Mouse (Mus musculus) urinary bladder, postnatal 14 days (tissue): Measurements from ENCODE around the gene Tnni3k.
A peak's percentile ranks its signal among the peaks of the same experiment; 100 is the strongest.

Experiments used
- DNase-seq: peaks from one replicate; pipeline ENCODE4 v3.0.0; 2021; ENCODE audit warnings: low spot score

The Tnni3k gene

DNA sequence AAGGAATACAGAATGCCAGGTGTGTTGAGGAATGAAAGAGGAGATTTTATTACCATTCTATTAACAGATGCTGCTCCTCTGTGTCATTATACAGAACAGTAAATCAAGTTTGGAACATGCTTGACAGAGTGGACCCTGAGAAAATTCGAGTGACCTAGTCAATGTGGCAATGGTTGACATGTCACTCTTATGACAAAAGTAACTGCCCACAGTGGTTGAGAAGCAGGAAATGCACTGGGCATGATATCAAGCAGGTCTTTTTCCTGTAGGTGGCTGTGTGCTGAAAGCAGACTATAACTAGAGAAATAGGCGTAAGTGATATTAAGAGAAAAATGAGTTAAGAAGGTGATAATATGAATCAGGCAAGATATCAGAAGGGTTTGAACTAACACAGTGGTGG, 105.7 kb downstream of the Tnni3k start:
- no peak for DNase-seq

DNA sequence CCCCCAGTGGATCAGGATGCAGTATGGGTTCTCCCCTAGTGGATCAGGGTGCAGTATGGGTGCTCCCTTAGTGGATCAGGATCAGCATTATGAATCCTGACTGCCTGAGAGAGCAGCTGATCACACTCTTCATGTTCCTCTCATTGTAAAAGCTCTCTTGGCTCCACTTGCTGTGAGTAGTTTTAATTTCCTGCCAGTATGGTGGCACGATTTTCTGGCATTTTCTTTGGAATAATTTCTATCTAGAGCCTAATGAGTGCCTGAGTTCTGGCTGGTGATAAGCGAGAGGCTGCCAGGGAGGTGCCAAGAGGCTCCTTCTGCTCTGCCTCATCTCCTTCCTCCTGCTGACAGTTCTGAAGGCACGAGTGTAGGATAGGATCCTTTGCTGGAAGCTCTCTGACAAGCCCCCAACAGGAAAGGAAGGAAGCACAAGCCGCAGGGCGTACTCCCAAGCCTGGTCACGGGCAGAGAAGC, 109.5 kb downstream of the Tnni3k start:
- no peak for DNase-seq

DNA sequence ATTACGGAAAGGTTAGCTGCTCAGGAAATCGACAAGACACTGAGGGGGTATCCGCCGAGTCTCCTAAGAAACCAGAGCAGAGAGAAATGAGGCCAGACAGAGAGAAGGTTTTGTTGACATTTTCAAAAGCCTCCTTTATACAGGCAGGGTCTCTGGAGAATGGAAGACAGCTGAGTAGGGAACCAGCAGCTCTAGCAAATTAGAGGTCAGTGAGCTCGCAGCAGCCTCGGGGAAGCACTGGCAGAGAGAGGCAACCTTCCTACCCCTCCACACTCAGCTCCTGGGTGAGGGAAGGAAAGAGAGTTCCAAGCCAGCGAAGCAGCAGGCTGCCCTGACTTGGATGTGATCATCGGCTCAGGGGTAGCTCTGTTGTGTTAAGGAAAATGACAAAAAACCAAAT, 127.5 kb downstream of the Tnni3k start:
- no peak for DNase-seq

DNA sequence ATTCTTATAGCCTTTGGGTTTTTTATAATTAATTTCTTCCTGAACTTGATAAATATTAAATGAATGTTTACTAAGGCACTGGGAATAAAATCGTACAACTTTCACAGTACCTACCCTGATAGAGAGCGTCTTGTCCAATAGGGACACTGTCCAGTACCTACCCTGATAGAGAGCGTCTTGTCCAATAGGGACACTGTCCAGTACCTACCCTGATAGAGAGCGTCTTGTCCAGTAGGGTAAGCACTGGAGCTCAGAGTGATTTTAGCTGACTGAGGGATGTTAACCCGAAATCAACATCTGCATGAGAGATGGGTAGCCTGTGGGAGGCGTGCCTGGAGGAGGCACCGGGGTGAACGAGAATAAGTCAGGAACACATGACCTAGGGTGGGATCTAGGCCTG, 130.3 kb downstream of the Tnni3k start:
- DNase-seq = no peak

DNA sequence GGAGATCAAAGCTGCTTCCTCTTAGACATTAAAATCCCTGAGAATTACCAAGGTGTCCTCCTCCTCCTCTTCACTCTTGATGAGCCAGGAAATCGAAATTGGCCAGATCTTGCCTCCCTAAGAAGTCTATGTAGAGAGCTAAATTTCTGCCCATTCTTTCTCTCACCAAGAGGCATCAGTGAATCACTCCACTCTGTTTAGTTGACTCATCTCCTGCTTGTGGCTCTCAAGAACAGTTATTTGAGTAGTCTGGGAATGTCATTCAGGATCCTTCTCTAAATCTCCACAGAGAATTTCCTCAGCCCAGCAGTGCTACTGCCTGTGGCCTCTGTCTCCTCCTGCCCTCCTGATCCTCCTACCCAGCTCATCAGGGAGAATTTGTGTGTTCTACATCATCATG, 139.6 kb downstream of the Tnni3k start:
- no peak for DNase-seq

DNA sequence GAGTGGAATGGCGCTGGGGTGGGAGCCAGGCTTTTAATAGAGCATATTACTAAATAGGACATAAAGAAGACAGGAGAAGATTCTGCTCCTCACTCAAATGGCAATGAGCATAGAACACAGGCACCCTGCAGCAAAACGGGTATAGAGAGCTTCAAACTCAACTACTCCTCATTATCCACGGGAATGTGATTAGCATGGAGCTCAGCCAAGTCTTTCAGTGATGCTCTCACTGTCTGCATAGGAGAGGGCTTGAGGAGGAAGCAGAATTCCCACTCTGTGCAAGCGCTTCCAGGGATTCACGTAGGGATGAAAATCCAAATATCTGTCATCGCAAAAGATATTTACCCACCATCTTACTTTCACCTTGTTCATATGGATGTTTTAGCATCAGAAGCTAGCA, 141.6 kb downstream of the Tnni3k start:
- DNase-seq = no peak

DNA sequence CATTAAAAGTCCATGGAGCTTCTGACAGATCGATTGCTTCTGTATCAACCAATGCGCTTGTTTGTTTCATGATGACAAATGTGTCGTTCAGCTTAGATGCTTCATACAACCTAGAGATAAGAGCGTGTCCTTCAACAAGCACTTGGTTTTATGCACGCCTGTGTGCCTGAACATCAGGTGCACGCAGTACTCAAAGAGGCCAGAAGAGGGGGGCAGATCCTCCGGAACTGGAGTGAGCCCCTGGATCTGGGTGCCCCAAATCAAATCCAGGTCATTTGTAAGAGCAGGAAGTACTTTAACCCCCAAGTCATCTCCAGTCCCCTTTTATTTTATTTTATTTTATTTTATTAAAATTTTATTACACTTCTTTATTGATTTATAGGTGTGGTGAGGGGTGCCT, 158.5 kb downstream of the Tnni3k start:
- no peak for DNase-seq

DNA sequence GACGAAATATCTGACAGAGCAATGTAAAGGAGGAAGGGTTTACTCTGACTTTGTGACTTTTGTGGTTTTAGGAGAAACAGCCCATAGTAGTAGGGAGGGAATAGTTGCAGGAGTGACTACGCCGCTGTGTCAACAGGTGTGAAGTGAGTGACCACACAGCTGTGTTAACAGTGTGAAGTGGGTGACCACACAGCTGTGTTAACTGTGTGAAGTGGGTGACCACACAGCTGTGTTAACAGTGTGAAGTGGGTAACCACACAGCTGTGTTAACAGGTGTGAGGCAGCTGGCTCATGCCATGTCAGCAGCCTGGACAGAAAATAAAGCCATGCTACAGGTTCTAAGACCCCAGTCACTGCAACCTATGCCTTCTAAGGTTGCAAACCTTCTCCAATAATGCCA, 162.0 kb downstream of the Tnni3k start:
- DNase-seq = no peak

DNA sequence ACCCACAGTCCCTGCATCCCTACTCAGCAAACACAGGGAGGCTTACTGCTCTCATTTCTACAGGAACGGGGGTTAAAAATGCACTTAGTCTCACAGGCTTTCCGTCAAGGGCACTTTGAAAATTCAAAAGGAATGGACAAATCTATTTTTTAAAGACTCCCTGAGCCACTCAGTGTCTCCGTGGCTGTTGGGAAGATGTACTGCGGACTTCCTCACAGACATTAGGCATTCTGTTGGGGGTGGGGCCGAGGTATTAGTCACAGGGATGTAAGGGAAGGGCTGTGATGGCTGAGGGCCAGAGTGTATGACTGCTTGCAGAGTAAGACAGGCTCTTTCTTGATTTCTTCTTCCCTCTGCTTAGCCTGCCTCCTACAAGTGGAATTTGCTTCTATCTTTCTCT, 169.8 kb downstream of the Tnni3k start:
- peak; percentile 38 for DNase-seq

DNA sequence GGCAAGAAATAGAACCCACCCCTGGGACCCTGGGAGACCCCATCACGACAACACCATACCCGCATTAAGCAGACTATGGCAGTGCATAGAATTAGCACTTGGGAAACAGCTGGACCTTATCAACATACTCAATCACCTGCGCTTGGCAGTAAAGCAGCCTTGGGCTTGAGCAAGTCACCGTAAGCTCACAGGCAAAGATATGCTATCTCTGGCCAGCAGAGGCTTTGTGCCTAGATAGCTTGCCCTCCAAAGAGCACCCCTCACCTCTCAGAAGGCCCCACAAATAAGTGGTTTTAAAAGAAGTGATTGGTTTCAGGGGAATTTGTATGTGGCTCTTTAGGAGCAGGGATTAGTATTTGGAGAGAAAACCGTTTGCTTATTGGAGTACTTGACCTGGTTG, 170.2 kb downstream of the Tnni3k start:
- no peak for DNase-seq

DNA sequence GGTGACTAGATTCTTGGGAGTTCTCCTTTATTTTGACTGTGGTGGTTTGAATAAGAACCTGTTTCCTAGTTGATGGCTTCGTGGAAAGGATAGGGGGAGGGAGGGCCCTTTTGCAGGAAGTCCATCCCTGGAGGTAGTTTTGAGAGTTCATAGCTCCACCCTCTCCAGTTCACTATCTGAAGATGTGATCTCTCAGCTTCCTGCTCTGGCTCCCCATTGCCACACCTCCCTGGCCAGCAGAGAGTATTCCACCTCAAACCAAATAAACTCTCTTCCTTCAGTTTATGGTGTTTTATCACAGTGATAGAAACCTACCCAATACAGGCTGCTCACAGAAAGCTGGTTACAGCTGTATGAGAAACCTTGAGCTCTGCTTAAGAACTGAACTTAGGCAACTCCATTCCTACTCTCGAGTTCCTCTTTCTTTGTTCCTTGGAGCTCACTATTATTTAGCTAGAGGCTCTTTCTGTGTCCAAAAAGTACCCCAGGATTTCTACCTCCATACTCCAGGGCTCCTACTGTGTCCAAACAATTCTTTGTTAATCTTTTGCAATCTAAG, 173.7 kb downstream of the Tnni3k start:
- no peak for DNase-seq

DNA sequence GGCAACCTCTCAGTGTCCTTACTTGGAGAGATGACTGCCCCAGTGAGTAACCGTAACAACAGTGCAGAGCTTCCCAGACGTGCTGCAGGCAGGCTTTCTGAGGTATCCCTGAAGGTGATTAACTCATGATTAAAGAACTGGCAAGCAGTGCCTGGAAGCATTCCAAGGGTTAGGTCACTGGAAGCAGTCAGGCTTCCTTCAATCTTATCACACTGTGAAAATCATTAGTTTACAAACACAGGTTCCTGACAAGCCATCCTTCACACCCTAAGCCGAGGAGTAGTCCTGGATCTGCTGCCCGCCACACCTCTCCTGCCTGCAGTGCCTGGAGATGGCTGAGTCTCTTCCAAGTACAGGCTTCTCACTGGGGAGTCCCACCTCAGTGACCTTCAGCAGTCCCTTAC, 174.7 kb downstream of the Tnni3k start:
- DNase-seq = no peak

DNA sequence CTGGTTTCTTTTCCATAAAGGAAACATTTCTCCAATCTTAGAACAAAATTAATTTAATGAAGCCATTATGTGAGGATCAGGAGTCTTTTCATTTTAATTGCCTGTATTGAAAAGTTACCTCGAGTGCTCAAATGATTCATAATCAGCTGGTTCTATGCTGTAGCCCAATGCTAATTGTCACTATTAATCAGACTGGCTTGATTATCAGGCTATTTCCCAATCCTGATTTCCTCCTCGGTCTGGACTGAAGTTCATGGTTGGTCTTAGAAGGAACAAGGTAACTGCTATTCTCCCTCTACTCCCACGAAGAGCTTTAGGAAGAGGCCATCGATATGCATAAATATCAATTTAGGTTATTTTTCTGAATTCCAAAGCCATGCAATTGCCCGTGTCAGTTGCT, 175.1 kb downstream of the Tnni3k start:
- no peak for DNase-seq

DNA sequence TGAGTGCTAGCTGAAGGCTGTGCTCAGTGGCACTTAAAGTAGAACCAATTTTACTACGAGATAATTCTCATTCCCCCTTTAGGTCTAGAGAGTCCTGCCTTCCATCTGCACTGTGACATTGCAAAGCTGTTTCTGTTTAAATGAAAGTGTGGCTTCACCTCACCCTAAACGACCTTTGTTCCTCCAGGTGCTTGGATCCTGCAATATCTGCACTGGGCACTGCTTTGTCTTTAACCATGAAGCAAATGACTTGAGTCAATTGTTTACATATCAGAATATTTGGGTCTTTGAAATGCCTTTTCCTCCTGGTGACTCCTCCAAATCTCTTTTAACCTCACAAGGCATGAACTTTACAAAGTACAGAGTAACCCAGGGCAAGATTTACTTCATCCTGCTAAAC, 175.7 kb downstream of the Tnni3k start:
- DNase-seq = no peak

DNA sequence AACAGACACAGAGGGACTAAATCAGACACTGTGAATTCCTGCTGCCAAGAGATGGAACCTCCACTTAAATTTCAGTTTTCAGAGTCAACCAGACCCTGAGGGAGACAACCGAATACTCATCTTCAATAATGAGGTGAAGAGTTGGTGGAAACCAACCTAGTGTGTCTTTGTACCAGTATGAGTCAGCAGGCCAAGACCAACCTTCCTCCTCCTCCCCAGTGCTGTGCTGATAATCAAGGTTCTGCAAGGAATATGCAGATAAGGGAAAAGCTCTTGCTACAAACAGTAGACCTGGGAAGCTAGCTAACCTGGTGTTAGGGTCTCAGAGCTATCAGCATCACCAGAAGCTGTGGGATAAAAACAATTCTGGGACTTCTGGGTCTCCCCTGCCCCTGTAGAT, 176.1 kb downstream of the Tnni3k start:
- DNase-seq = no peak

DNA sequence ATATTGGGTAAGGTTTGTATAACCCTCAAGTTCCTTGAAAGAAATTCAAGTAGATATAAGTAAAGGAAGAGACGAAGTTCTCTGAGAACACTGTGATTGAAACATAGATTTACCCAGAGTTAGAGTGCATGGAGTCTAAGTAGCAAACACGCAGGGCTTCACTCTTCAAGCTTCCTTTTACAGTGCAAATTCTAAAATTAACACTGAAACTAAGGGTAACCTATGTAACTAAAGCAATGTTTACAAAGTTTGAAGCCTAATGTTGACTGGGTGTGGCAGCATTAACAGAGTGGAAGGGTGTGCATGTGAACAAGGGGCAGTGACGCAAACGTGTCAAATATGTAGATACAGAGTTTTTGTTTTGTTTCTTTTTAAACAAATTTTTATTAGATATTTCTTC, 186.4 kb downstream of the Tnni3k start:
- no peak for DNase-seq

DNA sequence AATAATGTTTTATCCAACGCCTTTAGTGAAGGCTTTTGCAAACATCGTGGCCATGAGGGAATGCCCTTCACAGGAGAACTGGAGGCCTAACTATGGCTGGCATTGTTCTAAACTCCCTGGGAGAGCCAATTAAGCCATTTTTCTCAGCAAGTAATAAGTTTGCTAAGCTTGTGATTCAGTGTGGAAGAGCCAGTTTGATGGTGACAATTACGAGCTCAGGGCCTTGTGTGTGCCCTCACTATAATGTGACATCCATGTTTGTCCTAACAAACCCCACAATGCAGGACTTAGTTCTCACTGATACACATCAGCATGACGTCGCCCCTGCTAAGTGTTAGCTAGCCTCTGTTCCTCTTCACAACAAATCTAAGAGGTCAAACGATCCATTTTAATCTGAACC, 193.3 kb downstream of the Tnni3k start:
- no peak for DNase-seq

DNA sequence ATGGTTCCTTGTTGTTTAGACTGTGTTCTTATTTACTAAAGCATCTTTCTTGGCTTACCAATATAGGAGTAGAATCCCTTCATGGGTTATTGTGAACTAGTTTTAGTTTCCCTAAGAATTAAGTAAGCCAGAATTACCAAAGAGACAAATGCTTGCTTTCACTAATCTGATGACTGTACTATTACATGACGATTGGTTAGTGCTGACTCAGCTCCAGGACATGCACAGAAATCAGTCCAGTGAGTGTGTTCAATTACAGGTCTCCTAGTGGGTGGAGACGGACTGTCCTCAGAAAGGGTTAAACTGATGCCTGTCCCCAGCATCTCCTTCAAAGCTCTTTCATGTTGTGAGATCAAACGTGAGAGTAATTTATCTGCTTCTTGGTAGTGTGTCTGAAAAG, 195.5 kb downstream of the Tnni3k start:
- DNase-seq = no peak

DNA sequence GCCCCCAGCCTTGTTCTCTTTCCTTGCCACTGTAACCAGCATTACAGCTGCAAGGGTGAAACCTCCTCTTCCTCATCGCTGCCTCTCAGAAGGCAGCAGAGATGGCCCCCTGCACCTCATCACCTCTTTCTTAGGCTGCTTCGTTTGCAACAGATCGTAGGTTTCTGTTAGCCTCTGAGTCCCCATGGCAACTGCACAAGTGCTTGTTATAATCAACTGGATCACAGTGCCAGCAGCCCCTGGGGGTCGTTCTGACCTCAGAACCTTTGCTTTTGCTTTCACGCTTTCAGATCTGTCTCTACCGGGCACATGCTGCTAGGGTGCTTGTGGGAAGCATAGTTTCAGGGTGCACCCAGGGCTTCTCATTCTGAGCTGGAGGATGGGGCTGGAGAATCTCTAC, 201.9 kb downstream of the Tnni3k start:
- DNase-seq = no peak

DNA sequence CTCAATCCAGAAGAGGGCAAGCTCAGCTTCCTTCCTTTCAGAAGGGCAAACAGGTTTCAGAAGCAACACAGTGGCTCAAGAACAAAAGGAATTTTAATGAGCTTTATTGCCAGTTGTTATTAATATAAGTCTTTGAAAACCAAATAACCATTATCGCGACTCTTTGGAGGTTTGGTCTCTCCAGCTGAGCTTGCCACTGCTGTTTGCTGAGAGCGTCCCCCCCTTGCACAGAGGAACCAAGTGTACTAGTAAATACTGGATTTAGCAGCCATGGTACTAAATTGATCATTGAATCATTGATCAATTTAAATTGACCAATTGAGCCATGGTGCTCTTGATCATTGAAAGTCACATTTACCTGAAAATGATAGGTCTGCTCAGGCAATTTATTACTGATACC, 202.9 kb downstream of the Tnni3k start:
- DNase-seq = no peak

DNA sequence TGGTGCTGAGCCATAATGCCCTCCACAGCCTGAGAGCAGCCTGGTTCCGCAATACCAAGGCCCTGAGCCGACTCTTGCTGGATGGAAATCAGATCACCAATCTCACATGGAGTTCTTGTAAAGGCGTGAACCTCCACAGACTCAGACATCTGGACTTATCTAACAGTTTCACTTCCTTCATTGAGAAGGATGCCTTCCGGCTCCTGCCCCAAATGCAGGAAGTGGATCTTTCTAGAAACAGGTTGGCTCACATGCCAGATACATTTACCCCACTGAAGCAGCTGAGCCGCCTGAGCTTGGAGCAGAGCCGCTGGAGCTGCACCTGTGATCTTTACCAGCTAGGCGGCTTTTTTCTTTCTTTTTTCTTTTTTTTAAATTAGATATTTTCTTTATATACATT, 213.0 kb downstream of the Tnni3k start:
- no peak for DNase-seq

DNA sequence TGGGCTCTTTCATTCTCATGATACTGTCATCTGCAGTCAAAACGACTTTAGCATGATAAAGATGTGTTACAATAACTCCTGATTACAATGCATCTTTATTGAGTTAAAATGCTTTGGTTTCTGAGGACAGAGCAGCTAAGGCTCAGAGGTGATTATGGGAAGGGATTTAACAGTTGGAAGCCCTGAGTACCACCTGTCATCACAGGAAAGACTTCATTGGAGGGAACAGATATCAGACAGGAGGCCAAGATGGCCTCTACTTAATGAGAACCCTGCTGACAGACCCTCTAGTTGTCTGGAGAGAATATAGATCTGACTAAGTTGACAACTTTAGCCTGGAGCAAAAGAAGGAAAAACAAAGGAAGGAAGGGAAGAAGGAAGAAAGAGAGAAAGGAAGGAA, 214.1 kb downstream of the Tnni3k start:
- DNase-seq = no peak

DNA sequence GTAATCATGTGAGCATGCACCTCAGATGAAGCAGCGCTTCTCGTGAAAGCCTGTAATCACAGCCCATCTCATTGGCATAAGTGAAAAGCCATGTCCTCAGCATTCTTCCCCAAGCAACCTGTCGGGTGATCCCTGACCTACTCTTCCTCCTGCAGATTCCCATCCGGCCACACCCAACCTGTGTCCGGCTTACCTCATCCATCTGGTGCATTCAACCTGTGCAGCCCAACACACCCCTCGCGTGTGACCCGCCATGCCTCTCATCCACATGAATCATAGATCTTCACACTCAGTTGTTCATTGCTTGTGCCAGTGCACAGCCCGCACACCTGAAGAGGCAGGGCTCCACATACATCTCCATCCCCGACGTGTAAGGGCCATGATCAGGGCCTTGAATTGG, 217.3 kb downstream of the Tnni3k start:
- no peak for DNase-seq

DNA sequence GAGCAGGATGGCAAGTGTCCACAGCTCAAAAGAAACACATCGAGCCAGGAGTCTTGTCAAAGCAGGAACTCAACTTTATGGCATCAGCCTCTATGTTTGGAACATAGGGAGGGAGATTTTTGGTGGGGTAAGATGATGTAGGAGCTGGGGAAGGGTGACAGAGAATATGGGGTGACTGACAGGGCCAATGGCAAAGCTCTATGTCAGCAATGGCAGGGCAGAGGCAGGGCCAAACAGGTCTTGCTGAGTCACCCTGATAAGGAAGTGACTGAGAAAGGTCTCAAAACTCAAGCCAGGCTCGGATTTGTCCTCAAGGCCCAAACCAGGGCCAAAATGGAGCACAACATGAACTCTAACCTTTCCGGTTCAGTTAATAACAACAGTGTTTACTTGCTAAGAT, 219.1 kb downstream of the Tnni3k start:
- DNase-seq = no peak

DNA sequence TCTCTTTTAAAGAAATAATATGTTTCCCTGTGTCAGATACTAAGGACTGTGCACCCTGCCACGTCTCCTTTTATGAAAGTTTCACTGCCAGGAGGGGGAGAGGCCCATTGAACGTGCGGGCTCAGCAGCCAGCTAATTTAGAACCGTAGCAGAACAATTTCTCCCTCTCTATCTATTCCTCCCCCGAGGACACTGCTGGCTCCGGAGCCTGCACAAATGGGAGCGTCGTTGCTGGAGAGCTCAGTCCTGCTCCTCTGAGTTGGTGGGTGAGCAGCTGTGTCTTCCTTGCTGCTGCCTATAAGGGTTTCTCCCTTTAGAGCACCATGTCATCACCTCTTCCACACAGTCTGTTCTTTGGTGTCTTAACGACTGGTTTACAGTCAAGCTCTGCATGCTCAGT, 220.8 kb downstream of the Tnni3k start:
- no peak for DNase-seq
